Mouse (Mus musculus) neural tube, embryonic 12.5 days (tissue): ENCODE results near the gene Daam2. TPM values are rescaled to one million over a fixed set of nuclear protein-coding genes. Genes with fewer than 3 reads are reported as not detected.
"Not testable (repeated sequence)": the region's sequence is repeated elsewhere in the genome, so short reads cannot be mapped to it uniquely, and the experiment has no call there.

Experiments used
- ATAC-seq: fragments of 200-750 bp; cut with Nextera tagmentation; 2 replicates; pipeline ENCODE4 v1.8.0; 2017; ENCODE audit warnings: low read depth, mild to moderate bottlenecking, moderate TSS enrichment, moderate library complexity; ENCODE audit not compliant: low FRiP score
- H3K27ac ChIP-seq: fragments of 300-500 bp; sonication (generic); 2 replicates; pipeline ENCODE4 v1.5.1; 2016
- H3K27me3 ChIP-seq: fragments of 300-500 bp; sonication (generic); replicated peaks from 2 replicates; pipeline ENCODE4 v1.6.1; 2016; ENCODE audit warnings: mild to moderate bottlenecking
- H3K36me3 ChIP-seq: fragments of 300-500 bp; sonication (generic); 2 replicates; pipeline ENCODE4 v1.6.1; 2016; ENCODE audit warnings: mild to moderate bottlenecking
- H3K4me1 ChIP-seq: fragments of 300-500 bp; sonication (generic); 2 replicates; pipeline ENCODE4 v1.6.1; 2016
- H3K4me2 ChIP-seq: fragments of 300-500 bp; sonication (generic); replicated peaks from 2 replicates; pipeline ENCODE4 v1.6.1; 2016; ENCODE audit warnings: mild to moderate bottlenecking
- H3K4me3 ChIP-seq: fragments of 300-500 bp; sonication (generic); 2 replicates; pipeline ENCODE4 v1.5.1; 2016
- H3K9ac ChIP-seq: fragments of 300-500 bp; sonication (generic); 2 replicates; pipeline ENCODE4 v1.6.1; 2016; ENCODE audit warnings: mild to moderate bottlenecking
- H3K9me3 ChIP-seq: fragments of 300-500 bp; sonication (generic); 2 replicates; pipeline ENCODE4 v1.6.1; 2016; ENCODE audit warnings: mild to moderate bottlenecking
- WGBS: fragments of 180-500 bp; shearing (Covaris S2); methylation state at CpG from one replicate; pipeline ENCODE4 v1.1.7; 2016; 5-methylcytosine and 5-hydroxymethylcytosine counted together
- polyA plus RNA-seq: library from polyadenylated mRNA; unstranded; fragments of >200 nt; fragmentation: Nextera tagmentation; extraction: Ambion mirVana; gene quantifications from 2 replicates; pipeline ENCODE4 v1.2.1, GENCODE M21; 2016

Daam2 gene
- polyA plus RNA-seq, 1 experiment from 2014 or later = 6.5 TPM

DNA sequence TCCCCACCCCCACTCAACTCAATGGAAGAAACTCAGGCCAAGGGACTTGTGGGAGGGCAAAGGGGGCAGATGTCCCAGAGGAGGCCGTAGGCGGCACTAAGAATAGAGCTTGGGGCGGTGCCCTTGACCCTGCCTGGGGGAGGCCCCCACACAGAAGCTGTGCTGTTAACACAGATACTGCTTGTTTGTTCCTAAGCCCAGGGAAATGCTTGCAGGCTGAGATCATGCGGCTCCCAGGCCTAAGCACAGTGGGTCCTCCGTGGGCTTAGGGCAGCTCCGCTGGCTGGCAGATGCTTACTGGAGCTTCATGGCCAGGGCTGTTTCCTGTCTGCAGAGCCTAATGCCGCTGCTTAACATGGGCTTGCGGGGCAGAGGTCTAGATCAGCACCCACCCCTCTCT is 91.5 kb downstream of the Daam2 start:
- WGBS = 71% methylated on average over 8 of the region's 8 CpGs
- no peaks in the 10 kb centered on the region for H3K4me1 ChIP-seq

DNA sequence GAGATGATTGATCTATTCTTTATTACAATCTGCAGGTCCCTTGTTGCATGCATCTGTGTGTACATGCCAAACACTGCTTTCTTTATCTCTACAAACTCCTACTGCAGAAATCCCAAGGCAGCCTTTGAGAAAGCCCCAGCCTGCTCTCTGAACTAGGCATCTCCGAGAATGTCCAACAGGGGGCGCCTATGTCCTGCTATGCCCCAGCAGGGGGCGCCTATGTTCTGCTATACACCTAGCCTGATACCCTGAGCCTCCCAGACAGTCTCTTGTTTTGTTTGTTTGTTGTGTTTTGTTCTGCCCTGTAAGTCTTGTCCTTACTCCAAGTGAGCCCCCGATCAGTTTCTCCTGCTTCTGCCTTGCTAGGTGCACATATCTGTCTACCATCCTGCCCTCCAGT is 95.9 kb downstream of the Daam2 start:
- Histone ChIP-seq H3K9ac (no peak overlapping the region), H3K27ac (no peak overlapping the region), H3K4me2 (no peak overlapping the region), H3K4me1 (no peaks in the 10 kb centered on the region), H3K9me3 (no peaks in the 10 kb centered on the region), H3K4me3 (no peak overlapping the region), H3K27me3 (no peaks in the 10 kb centered on the region), H3K36me3 (peaks cover 10% of the 10 kb centered on the region)
- 39% methylated on average over 4 of the region's 4 CpGs for WGBS
- ATAC-seq = 0 out of 2 replicates have a peak, but pooled peaks have one; percentile 38

More for the DNA sequence above, 91.5 kb downstream of the Daam2 start:
- H3K4me3 ChIP-seq = no peak overlapping the region
- no peak overlapping the region for H3K27ac ChIP-seq
- H3K9me3 ChIP-seq = no peaks in the 10 kb centered on the region
- no peak overlapping the region for H3K9ac ChIP-seq
- H3K36me3 ChIP-seq = peaks cover 7% of the 10 kb centered on the region; the same call in 1 of the 2 replicates
- H3K4me2 ChIP-seq = no peak overlapping the region
- H3K27me3 ChIP-seq = no peaks in the 10 kb centered on the region
- ATAC-seq = no peak

DNA sequence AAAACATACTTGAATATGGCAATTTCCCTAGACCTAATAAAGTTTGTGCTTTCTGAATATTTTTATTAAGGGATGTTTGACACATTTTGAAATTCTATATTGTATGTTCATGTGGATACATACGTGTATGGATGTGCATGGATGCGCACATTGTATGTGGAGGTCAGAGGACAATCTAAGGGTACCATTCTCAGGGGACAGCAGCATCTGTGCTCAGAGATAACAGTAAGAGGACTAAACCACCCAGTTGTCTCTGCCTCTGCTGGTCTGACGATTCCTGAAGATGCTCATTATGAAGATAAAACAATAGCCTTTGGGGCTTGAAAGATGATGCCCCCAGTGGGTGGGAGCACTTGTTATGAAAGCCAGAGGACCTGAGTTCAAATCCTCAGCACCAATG is 99.3 kb downstream of the Daam2 start:
- Histone ChIP-seq H3K4me3 (no peak overlapping the region), H3K27ac (no peak overlapping the region), H3K4me1 (no peaks in the 10 kb centered on the region), H3K4me2 (no peak overlapping the region), H3K9ac (no peak overlapping the region), H3K27me3 (no peaks in the 10 kb centered on the region), H3K36me3 (peaks cover 16% of the 10 kb centered on the region), H3K9me3 (no peaks in the 10 kb centered on the region)
- 82% methylated on average over 3 of the region's 3 CpGs for WGBS
- no peak for ATAC-seq

DNA sequence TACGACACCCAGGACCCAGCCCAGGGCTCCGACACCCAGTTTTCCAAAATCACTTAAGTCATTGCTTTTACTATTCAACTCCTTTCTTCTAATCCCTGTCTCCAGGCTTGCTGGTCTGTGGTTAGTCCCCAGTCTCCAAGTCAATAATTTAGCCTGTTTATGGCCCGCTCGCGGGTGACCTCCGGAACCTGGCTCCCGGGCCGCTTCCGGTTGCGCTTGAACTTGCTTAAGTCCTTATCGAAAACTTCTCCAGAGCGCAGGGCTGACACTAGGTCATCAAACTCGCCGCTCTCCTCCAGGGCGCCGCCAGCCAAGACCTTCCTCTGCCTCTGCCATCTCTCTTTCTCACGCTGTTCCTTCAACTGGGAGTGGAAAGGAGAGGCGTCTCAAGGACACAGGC is 105.8 kb downstream of the Daam2 start:
- 94% methylated on average over 18 of the region's 18 CpGs for WGBS
- no peak overlapping the region for H3K4me2 ChIP-seq
- H3K4me1 ChIP-seq = no peaks in the 10 kb centered on the region
- ATAC-seq = no peak
- peaks cover 37% of the 10 kb centered on the region for H3K36me3 ChIP-seq
- no peaks in the 10 kb centered on the region for H3K9me3 ChIP-seq
- no peaks in the 10 kb centered on the region for H3K27me3 ChIP-seq
- no peak overlapping the region for H3K4me3 ChIP-seq
- H3K9ac ChIP-seq = no peak overlapping the region
- H3K27ac ChIP-seq = no peak overlapping the region

DNA sequence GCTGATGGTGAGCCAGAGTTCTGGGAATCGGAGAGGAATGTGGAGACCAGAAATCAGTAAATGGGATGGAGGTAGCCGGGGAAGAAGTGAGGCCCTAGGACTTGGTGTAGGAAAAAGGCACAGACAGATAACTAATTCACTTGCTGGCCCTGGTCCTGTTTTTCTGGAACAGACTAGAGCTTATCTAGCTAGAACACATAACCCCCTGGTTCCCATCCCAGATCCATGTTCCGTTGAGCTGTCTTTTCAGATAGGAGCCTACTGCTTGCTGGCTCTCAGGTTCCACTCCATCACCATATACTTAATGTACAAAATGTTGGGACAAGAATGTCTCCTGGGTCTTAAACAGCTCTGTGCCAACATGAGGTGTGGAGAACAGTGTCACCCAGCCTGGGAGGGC is 106.3 kb downstream of the Daam2 start:
- peaks cover 36% of the 10 kb centered on the region for H3K36me3 ChIP-seq
- H3K9ac ChIP-seq = no peak overlapping the region
- ATAC-seq = no peak
- H3K4me3 ChIP-seq = no peak overlapping the region
- H3K4me2 ChIP-seq = no peak overlapping the region
- WGBS = 95% methylated on average over 3 of the region's 3 CpGs
- H3K27me3 ChIP-seq = no peaks in the 10 kb centered on the region
- H3K4me1 ChIP-seq = no peaks in the 10 kb centered on the region
- no peaks in the 10 kb centered on the region for H3K9me3 ChIP-seq
- no peak overlapping the region for H3K27ac ChIP-seq

DNA sequence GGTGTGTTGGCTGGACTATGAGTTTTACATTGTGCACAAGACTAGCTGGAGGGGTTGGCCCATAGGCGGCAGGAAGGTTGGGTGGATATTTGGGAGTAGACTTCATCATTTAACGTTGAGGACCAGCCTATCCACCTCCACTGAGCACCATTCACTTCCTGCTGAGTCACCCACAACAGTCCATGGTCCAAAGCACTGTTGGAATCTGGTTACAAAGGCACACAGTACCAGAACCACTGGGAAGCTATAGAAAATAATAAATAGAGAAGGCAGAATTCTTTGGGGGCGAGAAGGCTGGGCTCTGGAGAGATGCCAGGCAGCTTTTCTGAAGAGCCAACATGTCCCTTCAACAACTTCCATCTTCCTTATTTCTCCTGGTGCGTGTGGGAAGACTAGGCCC is 107.8 kb downstream of the Daam2 start:
- peaks cover 36% of the 10 kb centered on the region for H3K36me3 ChIP-seq
- H3K4me1 ChIP-seq = no peaks in the 10 kb centered on the region
- H3K9me3 ChIP-seq = no peaks in the 10 kb centered on the region
- H3K9ac ChIP-seq = no peak overlapping the region
- ATAC-seq = no peak
- no peak overlapping the region for H3K4me3 ChIP-seq
- H3K27me3 ChIP-seq = no peaks in the 10 kb centered on the region
- no peak overlapping the region for H3K27ac ChIP-seq
- H3K4me2 ChIP-seq = no peak overlapping the region
- WGBS = 77% methylated on average over 4 of the region's 4 CpGs

DNA sequence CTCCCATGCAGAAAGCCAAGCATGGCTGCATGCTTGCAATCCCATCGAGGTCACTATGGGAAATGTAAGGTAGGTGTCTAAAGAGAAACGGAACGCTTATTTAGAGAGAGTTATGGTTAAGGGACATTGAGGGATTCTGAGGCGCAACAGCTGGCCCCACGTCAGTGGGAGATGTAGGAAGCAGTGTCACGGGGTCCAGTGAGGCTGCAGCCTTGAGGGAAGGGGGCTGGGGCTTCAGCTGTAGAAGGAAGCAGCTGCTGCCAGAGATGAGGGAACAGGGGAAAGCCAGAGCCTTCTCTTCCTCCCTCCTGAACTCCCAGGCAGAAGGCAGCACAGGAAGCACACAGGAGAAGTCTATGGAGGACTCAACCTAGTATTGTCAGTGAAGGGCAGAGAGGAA is 113.2 kb downstream of the Daam2 start:
- Histone ChIP-seq H3K27me3 (no peaks in the 10 kb centered on the region), H3K9ac (no peak overlapping the region), H3K4me2 (no peak overlapping the region), H3K4me3 (no peak overlapping the region), H3K36me3 (peaks cover 23% of the 10 kb centered on the region), H3K4me1 (no peaks in the 10 kb centered on the region), H3K27ac (no peak overlapping the region), H3K9me3 (no peaks in the 10 kb centered on the region)
- ATAC-seq = no peak
- WGBS = 86% methylated on average over 6 of the region's 6 CpGs

DNA sequence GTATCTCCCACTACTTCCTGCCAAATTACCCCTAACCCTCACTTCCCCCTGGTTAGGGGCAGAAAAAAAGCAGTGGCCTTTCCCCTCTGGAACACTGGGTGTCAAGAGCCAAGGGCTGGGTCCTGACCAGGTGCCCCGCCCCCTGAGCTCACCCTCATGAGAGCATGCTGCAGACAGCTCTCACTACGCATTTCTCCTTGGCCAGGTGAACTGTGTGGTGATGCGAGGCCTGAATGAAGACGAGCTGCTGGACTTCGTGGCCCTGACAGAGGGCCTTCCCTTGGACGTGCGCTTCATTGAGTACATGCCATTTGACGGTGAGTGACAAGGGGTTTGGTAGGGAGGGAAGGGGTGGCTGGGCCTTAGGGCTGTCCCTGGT is 114.9 kb downstream of the Daam2 start:
- Histone ChIP-seq H3K4me1 (no peaks in the 10 kb centered on the region), H3K4me2 (no peak overlapping the region), H3K4me3 (no peak overlapping the region), H3K36me3 (peaks cover 8% of the 10 kb centered on the region), H3K27ac (no peak overlapping the region), H3K9me3 (no peaks in the 10 kb centered on the region), H3K9ac (no peak overlapping the region), H3K27me3 (no peaks in the 10 kb centered on the region)
- WGBS = 77% methylated on average over 8 of the region's 8 CpGs
- no peak for ATAC-seq

DNA sequence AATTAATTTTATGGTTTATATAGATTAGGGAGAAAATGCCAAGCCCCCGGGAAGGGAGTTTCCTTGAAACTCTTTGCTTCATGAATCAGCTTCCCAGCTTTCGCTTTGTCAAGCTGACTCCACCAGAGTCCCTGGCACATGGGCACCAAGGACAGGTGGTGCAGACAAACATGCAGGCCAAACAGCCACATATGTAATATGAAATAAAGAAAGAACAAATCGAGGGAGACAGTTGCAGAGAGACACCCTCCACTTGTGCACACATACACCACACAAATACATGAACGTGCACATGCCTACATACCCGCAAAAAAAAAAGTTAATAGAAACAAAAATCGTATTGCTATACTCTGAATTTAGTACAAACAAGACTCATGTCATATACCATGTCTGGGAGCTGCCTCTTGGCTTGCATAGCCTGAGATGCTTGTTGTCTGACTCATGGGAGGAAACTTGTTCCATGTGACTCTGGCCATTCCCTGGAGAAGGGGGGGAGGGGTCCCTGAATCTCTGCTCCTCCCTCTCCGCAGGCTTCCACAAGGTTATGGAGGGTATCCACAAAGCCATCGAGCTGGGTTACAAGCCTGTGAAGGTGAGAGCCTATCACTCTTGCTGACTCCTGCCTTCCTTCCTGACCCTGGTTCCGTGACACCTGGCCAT is 115.4 kb downstream of the Daam2 start:
- Histone ChIP-seq H3K27ac (no peak overlapping the region), H3K9me3 (no peaks in the 10 kb centered on the region), H3K4me1 (no peaks in the 10 kb centered on the region), H3K27me3 (no peaks in the 10 kb centered on the region), H3K4me2 (no peak overlapping the region), H3K36me3 (0 out of 2 replicates have a peak, but pooled peaks cover 3% of the 10 kb centered on the region), H3K9ac (no peak overlapping the region), H3K4me3 (no peak overlapping the region)
- no peak for ATAC-seq
- 60% methylated on average over 9 of the region's 9 CpGs for WGBS

DNA sequence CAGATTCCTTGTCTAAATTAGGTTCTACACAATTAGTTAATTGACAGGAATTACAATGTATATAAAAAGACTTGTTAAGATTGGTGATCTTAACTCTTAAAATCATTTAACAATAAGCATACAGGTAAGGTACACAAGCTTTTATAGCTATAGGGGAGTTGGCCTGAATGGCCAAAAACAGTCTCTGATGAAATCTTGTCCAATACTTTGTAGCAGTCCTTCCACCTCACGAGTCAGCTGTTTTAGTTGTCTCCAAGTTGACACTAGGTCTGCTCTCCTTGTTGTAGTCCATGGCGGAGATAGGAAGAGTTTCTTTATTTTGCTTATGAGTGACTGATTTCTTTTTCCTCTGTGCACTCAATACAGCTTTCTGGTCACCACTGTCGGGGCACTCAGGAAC is 121.3 kb downstream of the Daam2 start:
- not testable (repeated sequence) for H3K4me2 ChIP-seq, H3K27me3 ChIP-seq, H3K9me3 ChIP-seq, H3K27ac ChIP-seq, H3K4me1 ChIP-seq, H3K4me3 ChIP-seq, H3K36me3 ChIP-seq, ATAC-seq, H3K9ac ChIP-seq
- 46% methylated on average over 3 of the region's 3 CpGs for WGBS

DNA sequence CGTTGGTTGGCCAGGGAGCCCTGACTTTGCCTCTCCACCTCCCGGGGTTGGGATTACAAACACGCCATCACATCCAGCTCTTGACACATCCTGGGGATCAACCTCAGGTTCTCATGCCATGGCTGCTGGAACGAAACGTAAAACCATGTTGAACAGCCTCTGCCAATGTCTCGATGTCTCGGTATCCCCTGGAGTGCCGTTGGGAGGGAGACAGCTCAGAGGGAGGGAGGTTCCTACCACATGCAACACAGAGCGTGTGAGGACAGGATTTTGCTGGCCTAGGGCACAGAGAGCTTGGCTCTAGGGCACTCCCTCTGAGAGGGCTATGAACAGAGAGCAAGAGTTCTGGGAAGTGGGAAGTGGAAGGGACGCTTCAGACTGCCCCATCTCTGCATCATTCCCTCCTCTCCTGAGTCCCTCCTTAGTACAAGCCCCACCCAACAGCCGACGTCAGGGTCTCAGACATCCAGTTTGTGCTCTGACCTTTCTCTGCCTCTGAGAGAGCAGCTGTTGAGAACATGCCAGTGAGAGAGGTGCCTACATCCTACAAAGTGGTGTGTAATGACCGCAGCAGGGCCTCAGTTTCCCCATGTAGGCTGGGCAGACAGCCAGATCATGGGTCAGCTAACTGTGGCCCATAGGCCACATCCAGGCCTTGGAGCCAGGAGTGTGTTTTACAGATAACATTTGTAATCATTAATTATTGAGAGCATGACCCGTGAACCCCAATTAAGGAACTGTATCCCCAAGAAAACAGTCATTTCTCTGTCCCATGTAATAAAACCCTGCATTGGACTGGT is 123.6 kb downstream of the Daam2 start:
- Histone ChIP-seq H3K9me3 (no peaks in the 10 kb centered on the region), H3K4me2 (no peak overlapping the region), H3K4me1 (no peaks in the 10 kb centered on the region; the same call in 1 of the 2 replicates), H3K27ac (no peak overlapping the region), H3K27me3 (no peaks in the 10 kb centered on the region), H3K9ac (no peak overlapping the region), H3K36me3 (peaks cover 7% of the 10 kb centered on the region), H3K4me3 (no peak overlapping the region)
- WGBS = 76% methylated on average over 14 of the region's 14 CpGs
- no peak for ATAC-seq

DNA sequence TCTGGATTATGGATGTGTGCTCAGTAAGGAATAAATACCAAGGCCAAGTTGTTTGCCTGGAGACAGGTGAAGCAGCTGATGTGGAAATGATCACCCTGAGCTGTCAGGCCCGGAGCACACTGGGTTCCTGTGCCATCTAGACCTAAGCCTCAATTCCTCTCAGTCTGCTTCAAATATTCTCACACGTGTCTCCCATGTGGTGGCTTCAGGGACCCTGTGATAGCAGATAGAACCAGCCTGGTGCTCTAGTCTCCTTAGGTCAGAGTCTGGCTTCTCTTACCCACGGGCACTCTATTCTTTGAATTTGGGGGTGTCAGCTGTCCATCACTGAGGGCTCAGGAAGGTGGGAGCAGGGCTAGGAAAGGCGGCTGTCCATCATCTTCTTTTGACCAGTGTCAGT is 124.4 kb downstream of the Daam2 start:
- ATAC-seq = no peak
- Histone ChIP-seq H3K36me3 (peaks cover 15% of the 10 kb centered on the region), H3K27ac (no peak overlapping the region), H3K9ac (no peak overlapping the region), H3K4me2 (no peak overlapping the region), H3K27me3 (no peaks in the 10 kb centered on the region), H3K4me3 (no peak overlapping the region), H3K4me1 (no peaks in the 10 kb centered on the region; the same call in 1 of the 2 replicates), H3K9me3 (no peaks in the 10 kb centered on the region)
- WGBS = 88% methylated on average over 4 of the region's 4 CpGs
